Mouse (Mus musculus) E14TG2a.4 (cell line): Measurements from ENCODE around the gene Prelid1.

Source experiments
- H3K27me3 ChIP-seq: 2 replicates; pipeline ENCODE4 v1.6.1; 2014; ENCODE audit warnings: low read length, control low read depth; ENCODE audit not compliant: insufficient read depth
- H3K36me3 ChIP-seq: 2 replicates; pipeline ENCODE4 v1.6.1; 2014; ENCODE audit warnings: low read length, control low read depth; ENCODE audit not compliant: insufficient read depth
- H3K4me1 ChIP-seq: replicated peaks from 2 replicates; pipeline ENCODE4 v1.6.1; 2014; ENCODE audit warnings: low read depth, low read length, control low read depth
- H3K4me3 ChIP-seq: replicated peaks from 2 replicates; pipeline ENCODE4 v1.5.1; 2014; ENCODE audit warnings: mild to moderate bottlenecking, low read length
- H3K9me3 ChIP-seq: 2 replicates; pipeline ENCODE4 v1.6.1; 2014; ENCODE audit warnings: low read length, control low read depth
- CTCF ChIP-seq: conservative IDR thresholded peaks from 2 replicates; pipeline ENCODE4 v1.5.1; 2014; ENCODE audit warnings: low read length
- NANOG ChIP-seq: IDR thresholded peaks from 2 replicates; pipeline ENCODE4 v1.6.1; 2014; ENCODE audit warnings: borderline replicate concordance, low read length, mixed read lengths
- POU5F1 ChIP-seq: IDR thresholded peaks from 2 replicates; pipeline ENCODE4 v1.6.1; 2014; ENCODE audit warnings: low read length, borderline replicate concordance

Gene Prelid1

GRCm38 (mm10) chr13:55329109-55329682 lies 8.9 kb downstream of the Prelid1 start:
- no peaks in the 10 kb centered on the region for H3K9me3 ChIP-seq
- no peaks in the 10 kb centered on the region for H3K27me3 ChIP-seq
- peaks cover 35% of the 10 kb centered on the region for H3K36me3 ChIP-seq
- H3K4me1 ChIP-seq, result peaks cover 85% of the 10 kb centered on the region
- H3K4me3 ChIP-seq, result peak overlapping the region; percentile 89
- TF ChIP-seq NANOG, result no peak

GRCm38 (mm10) chr13:55329683-55330566 lies 9.6 kb downstream of the Prelid1 start, which contains the start of gene Mxd3:
Gene Mxd3, minus strand, starts transcription at chr13:55329823.
- Histone ChIP-seq H3K4me1 (peaks cover 85% of the 10 kb centered on the region), H3K36me3 (peaks cover 29% of the 10 kb centered on the region), H3K9me3 (no peaks in the 10 kb centered on the region), H3K4me3 (peak within 1 kb of the TSS; percentile 89), H3K27me3 (no peaks in the 10 kb centered on the region)
- TF ChIP-seq POU5F1, result no peak
- TF ChIP-seq CTCF, result peak; percentile 50; the same call in 1 of the 2 replicates
- no peak for TF ChIP-seq NANOG

- Histone ChIP-seq H3K9me3 (no peaks in the 10 kb centered on the region), H3K4me1 (peaks cover 86% of the 10 kb centered on the region), H3K4me3 (peak overlapping the region; percentile 89), H3K27me3 (no peaks in the 10 kb centered on the region), H3K36me3 (peaks cover 21% of the 10 kb centered on the region)
- TF ChIP-seq POU5F1 (no peak), CTCF (no peak; the same call in 1 of the 2 replicates), NANOG (no peak)
Measured at GRCm38 (mm10) chr13:55330567-55331400, 10.5 kb downstream of the Prelid1 start.

- H3K36me3 ChIP-seq, result peaks cover 10% of the 10 kb centered on the region
- H3K27me3 ChIP-seq, result no peaks in the 10 kb centered on the region
- H3K9me3 ChIP-seq, result no peaks in the 10 kb centered on the region
- H3K4me3 ChIP-seq, result no peak overlapping the region
- H3K4me1 ChIP-seq, result peaks cover 86% of the 10 kb centered on the region
- TF ChIP-seq POU5F1 (no peak), CTCF (no peak), NANOG (no peak)
Measured at GRCm38 (mm10) chr13:55332331-55332730, 12.0 kb downstream of the Prelid1 start.

DNA sequence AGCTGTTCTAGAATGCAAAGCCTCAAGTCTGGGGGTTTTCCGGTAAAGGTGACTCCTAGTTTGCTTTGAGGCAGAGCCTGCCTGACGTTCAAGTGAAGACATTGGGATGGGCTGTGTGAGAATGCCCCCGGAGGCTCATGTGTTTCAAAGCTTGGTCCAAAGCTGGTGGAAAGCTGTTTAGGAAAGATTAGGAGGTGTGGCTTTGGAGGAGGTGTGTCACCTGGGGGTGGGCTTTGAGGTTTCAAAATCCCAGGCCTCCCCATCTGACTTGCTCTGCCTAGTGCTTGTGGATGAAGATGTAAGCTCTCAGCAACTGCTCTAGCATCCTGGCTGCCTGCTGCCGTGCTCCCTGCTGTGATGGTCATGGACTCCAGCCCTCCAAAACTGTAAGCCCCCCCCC lies 15.4 kb downstream of the Prelid1 start:
- Histone ChIP-seq H3K27me3 (no peaks in the 10 kb centered on the region), H3K36me3 (no peaks in the 10 kb centered on the region), H3K9me3 (no peaks in the 10 kb centered on the region), H3K4me3 (peak overlapping the region; percentile 74; the same call in 1 of the 2 replicates), H3K4me1 (peaks cover 96% of the 10 kb centered on the region)
- no peak for TF ChIP-seq POU5F1
- TF ChIP-seq CTCF, result no peak
- no peak for TF ChIP-seq NANOG

GRCm38 (mm10) chr13:55337341-55337975 lies 17.2 kb downstream of the Prelid1 start:
- no peaks in the 10 kb centered on the region for H3K36me3 ChIP-seq
- H3K9me3 ChIP-seq, result no peaks in the 10 kb centered on the region
- no peaks in the 10 kb centered on the region for H3K27me3 ChIP-seq
- peak overlapping the region; percentile 74 for H3K4me3 ChIP-seq
- TF ChIP-seq CTCF (no peak), POU5F1 (no peak), NANOG (no peak)
- H3K4me1 ChIP-seq, result peaks cover 95% of the 10 kb centered on the region

- H3K4me3 ChIP-seq, result peak overlapping the region; percentile 74
- no peaks in the 10 kb centered on the region for H3K27me3 ChIP-seq
- peaks cover 6% of the 10 kb centered on the region for H3K36me3 ChIP-seq
- peaks cover 97% of the 10 kb centered on the region for H3K4me1 ChIP-seq
- no peaks in the 10 kb centered on the region for H3K9me3 ChIP-seq
- TF ChIP-seq CTCF, result no peak
- TF ChIP-seq POU5F1, result no peak
Measured at GRCm38 (mm10) chr13:55338131-55339054, 18.1 kb downstream of the Prelid1 start.
